Mouse (Mus musculus) layer of hippocampus, postnatal 36 days (tissue): ENCODE measurements around the gene Naa80. TPM values are rescaled to one million over a fixed set of nuclear protein-coding genes. Genes with fewer than 3 reads are reported as not detected.

Experiments
- DNase-seq, 2 experiments: peaks; one replicate each; pipeline ENCODE4 v3.0.0; 2022
- total RNA-seq, 2 experiments: library from RNA; stranded (reverse); gene quantifications; 2 replicates each; pipeline ENCODE4 v1.2.3; 2021

The Naa80 gene
- total RNA-seq, 2 experiments from 2014 or later, result 13.5 to 13.8 TPM

- DNase-seq, result no peak
Measured at GRCm38 (mm10) chr9:107596619-107597569, 18.2 kb downstream of the Naa80 start.

DNA sequence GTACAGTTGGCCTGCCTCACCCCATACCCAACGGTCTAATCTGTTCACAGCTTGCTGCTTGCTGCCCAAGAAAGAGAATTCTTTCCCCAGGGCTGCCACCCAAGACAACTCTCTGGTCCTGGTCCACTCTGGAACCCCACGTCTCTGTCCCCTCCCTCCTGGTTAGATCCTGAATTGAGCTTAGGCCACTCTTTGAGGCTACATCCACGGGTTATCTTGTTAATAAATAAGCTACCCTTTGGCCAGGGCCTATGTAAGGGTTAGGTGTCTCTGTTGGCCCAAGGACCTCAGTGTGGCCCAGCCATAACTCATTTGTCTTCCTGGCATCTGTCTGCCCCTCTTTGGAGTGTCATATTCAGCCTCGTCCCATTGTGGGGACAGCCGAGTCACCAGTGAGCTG is 19.7 kb downstream of the Naa80 start:
- no peak for DNase-seq

GRCm38 (mm10) chr9:107599433-107599832 is 20.7 kb downstream of the Naa80 start:
- no peak for DNase-seq

- no peak for DNase-seq
Measured at GRCm38 (mm10) chr9:107599842-107600241, 21.2 kb downstream of the Naa80 start.

DNA sequence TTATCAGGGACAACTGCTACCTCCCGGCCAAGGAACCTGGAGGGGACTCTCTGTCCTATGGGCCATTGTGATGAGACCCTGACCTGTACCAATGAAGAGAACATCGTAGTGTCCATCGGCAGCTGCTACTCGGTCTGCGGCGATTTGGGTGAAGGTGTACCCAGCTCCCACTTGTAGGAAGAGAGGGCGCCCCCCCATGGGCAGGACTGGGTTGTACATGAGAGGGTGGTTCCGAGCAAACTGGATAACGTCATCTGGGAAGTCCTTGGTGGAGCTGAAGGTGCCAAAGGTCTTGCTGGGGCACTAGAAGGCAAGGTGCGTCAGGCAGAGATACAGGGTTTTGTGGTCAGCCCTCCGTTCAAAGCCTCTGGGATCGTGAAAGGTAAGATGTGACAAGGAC is 22.1 kb downstream of the Naa80 start:
- DNase-seq, result no peak

DNA sequence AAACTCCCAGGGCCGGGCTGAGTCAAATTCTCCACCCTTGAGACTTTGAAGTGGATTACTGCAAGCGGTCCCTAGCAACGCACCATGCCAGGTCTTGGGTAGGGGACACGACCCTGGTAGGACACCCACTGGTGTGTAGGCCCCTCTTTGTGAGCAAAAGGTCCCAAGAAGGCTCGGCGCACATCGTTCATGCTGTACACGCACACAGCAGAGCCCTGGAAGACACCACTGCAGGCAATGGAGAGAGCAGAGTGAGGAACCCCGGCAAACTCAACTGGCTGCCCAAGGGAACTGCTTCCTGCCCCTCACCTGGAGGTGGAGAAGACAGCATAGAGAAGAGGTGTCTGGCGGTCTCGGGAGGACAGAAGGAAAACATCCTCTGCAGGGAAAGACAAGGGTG is 22.6 kb downstream of the Naa80 start:
- no peak for DNase-seq

DNA sequence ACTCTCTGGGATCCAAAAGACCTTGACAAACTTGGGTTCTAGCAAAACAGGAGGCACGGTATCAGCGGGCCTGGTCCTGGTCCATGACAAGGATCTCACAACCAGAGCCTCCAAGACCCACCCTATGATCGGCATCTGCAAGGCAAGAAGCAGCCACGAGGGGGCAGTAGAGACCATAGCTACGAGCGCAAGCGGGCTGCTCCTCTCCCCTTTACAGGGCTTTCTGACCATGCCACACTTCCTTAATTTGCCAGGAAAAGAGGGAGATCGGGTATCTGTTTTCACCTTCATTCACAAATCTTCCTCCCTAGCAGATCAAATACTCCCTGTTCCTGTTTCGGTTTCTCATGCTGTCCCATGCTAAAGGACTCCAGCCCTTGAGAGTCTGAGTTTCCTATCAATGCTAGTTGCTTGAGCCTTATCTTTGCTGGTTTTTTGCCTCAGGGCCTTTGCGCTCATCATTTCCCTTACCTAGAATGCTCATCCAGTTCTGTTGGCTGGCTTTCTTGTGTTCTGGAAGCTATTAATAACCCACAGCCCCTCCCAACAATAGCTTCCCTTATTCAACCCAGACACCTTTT is 23.5 kb downstream of the Naa80 start:
- peak; percentile 86 to 90 for DNase-seq

DNA sequence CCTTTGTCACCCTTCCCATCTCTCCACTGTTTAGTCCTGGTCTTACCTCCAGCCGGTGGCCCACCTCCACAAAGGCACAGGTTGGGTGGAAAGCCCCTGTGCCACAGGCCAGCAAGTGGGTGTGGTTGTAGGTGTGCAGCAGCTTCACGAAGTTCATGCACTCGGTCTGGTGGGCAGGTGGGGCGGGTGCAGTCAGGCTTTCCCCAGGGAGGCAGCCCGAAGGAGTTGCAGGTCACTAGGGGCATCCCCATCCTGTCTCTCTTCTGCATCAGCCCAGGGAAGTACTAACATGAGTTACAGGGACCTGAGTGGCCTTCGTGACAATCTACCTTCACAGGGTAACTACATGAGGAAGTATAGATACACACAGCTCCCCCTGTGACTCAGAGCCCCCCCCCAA is 24.6 kb downstream of the Naa80 start:
- no peak for DNase-seq

DNA sequence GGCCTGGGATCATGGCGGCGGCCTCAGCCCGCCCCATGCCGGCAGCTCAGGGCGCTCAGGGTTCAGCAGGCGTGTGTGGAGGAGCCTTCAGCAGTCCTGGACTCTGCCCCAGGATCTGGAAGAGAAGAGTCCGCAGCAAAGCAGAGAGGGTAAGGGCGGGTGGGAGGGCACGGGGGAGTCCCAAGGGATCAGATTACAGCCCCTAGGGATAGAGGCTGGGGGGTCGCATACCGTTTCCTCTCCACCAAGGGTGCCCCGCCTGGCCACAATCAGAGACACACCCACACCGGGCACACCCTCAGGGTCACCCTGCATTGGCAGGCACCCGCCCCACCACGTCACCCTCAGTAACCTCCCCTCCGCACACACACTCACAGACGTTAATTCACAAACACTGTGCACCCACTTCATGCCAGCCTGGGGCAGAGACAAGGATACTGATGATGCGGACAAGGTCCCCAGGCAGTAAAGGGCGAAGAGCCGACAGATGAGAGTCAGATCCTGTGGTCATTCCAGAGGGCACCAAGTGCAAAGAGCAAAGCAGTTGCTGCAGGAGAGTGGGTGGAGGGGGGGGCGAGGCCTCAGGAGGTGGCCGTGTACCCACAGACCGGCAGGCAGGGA is 26.5 kb downstream of the Naa80 start:
- no peak for DNase-seq

DNA sequence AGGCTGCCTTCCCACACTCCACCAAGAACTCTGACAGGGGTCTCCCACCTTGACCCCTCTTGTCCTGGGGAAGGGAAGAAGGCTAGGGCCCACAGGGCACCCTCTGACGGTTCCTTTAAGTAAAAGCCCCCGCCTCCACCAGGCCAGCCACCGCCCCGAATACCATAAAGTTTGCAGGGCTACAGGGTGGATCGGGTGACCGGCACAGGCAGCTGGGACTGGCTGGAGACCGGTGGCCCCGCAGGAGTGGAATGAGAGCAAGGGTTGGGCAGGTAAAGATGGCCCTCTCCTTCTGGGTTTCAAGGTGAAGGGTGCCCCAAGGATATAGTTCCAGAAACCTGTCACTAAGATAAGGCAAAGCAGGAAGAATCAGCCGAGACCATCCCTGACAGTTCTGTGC is 27.9 kb downstream of the Naa80 start:
- DNase-seq, result no peak

DNA sequence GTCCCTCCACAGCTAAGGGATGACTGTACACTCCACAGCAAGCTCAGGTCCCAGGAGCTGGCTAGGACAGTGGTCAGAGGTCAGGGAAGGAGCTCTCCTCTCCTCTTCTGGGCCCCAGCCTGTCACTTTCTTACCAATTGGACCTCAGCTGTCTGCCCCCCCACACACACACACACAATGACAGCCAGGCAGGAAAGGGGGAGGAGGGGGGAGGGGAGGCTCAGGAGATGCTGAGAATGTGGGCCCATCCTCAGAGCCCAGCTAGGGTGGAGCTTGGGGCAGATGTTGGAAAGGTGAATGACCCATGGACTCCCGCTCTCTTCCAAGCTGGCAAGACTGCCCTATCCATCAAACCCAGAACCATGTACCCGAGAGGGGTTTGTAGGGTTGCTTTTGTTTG is 28.3 kb downstream of the Naa80 start:
- no peak for DNase-seq

DNA sequence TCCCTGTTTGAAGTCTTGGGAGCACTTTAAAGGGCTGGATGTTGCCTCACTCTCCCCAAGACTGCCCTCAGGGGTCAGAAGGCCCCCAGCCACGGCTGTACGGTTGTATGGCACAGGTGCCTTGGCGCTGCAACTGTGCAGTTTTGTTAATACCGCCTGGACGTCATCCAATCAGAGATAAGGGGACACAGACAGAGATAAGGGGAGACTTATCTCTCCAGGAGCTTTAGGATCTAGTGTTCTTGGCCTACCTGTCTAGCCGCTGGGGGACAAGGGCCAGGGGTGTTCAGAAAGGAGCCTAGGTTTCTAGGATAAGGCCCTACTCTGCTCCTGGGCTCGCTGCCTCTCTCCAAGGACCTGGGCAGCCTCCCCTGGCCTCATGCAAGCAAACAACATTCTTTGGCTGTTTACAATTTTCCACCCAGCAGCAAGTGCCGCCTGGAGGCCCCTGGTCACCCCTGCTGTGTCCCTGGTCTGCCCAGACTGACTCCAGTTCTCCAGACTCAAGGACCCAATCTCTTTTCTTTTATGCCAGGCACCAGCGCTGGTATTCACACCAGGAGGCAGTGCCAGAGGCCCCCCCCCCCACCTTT is 29.1 kb downstream of the Naa80 start:
- no peak for DNase-seq

GRCm38 (mm10) chr9:107608741-107609432 is 30.2 kb downstream of the Naa80 start, which contains the start of gene Sema3b:
Gene Sema3b, minus strand, starts transcription at chr9:107609229.
- no peak for DNase-seq

DNA sequence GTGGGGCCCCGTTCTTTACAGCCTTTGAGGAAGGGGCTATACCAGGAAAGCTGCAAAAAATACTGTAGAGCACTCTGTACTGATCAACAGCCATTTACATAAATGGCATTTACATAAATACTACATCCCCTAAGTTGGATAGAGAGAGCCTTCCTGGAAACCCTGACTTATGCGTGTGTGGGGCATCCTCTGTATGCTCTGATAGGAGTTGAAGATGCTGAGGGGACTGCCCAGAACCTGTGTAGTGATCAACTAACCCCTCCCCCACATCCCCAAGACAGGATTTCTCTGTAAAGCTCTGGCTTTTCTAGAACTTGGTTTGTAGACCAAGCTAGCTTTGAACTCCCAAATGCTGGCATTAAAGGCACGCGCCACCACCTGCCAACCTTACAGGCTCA is 30.7 kb downstream of the Naa80 start:
- no peak for DNase-seq

GRCm38 (mm10) chr9:107611456-107612190 is 32.9 kb downstream of the Naa80 start:
- DNase-seq, result no peak

DNA sequence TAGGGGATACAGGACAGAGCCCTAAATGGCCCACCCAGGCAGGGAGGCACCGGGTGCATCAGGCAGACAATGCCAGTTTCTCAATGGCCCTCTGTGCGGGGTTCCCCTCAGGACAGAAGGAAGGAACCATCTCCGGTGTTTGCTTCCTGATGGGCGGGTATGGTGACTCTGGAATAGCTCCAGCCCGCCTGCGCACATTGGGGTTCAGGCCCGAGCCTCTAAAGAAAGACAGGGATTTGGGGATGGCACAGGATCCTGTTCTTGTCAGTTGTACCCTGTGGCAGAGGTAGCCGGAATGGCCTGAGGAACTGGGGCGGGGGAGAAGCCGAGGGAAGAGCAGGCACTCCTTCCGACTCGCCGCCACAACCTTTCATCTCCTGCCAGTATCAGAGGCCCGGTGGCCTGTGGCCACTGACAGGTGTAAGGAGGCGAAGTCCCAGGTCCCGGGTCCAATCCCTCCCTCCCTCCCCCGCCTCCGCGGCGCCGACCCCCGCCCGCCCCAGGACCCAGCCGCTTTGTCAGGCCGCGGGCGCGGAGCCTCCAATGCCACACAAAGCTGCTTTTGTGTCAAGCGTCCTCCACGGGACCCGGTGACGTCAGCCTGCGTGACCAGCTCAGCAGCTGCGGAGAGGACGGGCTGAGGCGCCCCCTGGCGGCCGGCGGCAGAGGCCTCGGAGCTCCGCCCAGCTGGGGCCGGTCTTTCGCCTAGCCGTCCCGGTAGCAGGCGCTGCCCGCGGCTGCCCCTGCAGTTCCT is 33.7 kb downstream of the Naa80 start:
- DNase-seq, result peak; percentile 98 to 99

GRCm38 (mm10) chr9:107612945-107613569 is 34.4 kb downstream of the Naa80 start:
- DNase-seq, result no peak

GRCm38 (mm10) chr9:107615035-107615434 is 36.3 kb downstream of the Naa80 start:
- no peak for DNase-seq

DNA sequence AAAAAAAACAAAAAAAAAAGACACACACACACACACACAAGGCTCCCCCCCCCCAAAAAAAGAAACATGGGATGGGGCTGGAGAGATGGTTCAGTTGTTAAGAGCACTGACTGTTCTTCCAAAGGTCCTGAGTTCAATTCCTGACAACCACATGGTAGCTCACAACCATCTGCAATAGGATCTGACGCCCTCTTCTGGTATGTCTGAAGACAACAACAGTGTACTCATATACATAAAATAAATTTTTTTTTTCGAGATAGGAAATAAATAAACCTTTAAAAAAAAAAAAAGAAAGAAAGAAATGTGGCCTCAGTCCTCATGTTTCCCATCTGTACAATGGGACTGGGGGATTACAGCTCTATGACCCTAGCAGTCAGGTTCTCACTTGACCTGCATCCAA is 38.8 kb downstream of the Naa80 start:
- DNase-seq, result no peak

GRCm38 (mm10) chr9:107618098-107618497 is 39.4 kb downstream of the Naa80 start:
- no peak for DNase-seq
